Mouse (Mus musculus) CD4-positive, CD25-positive, alpha-beta regulatory T cell, adult 9 weeks (primary cell): ENCODE data around the gene Slc4a4. TPM values are rescaled to one million over a fixed set of nuclear protein-coding genes. Genes with fewer than 3 reads are reported as not detected.

Experiments used
- polyA plus RNA-seq: library from polyadenylated mRNA; unstranded; fragments of 100-300 nt; shearing (Covaris generic); gene quantifications from one replicate; pipeline ENCODE4 v1.2.1, GENCODE M21; 2017

Gene Slc4a4
- polyA plus RNA-seq, result 0.09 TPM

GRCm38 (mm10) chr5:88886668-88887555, at the start of gene Slc4a4:
TSS of gene Slc4a4 (plus strand) at chr5:88886818.

Other genes with a start within 250 kb of the Slc4a4 start
- 3.1 TPM for gene Grsf1, start 210.6 kb upstream of the Slc4a4 start, polyA plus RNA-seq
- gene Mob1b, start 166.0 kb upstream of the Slc4a4 start, polyA plus RNA-seq, result 7.5 TPM
- gene Dck, start 121.8 kb upstream of the Slc4a4 start, polyA plus RNA-seq, result 71.1 TPM